Mouse (Mus musculus) bone marrow, adult 2 months (tissue): Measurements from ENCODE around the gene Csnk1d.

ENCODE experiments used
- CTCF ChIP-seq: fragments of 200-500 bp; IDR thresholded peaks from 2 replicates; pipeline ENCODE4 v1.5.1; 2011; ENCODE audit warnings: low read length, control low read depth; ENCODE audit not compliant: control insufficient read depth, insufficient read depth
- POLR2A ChIP-seq: fragments of 200-500 bp; IDR thresholded peaks from 2 replicates; pipeline ENCODE4 v1.6.1; 2011; ENCODE audit warnings: low read depth, mild to moderate bottlenecking, control low read depth, low read length, borderline replicate concordance; ENCODE audit not compliant: control insufficient read depth

GRCm38 (mm10) chr11:120931479-120931878 is 59.7 kb downstream of the Csnk1d start:
- no peak for TF ChIP-seq CTCF
- no peak for TF ChIP-seq POLR2A
